Mouse (Mus musculus) liver, embryonic 15.5 days (tissue): ENCODE results near the gene Otulinl. TPM values are rescaled to one million over a fixed set of nuclear protein-coding genes. Genes with fewer than 3 reads are reported as not detected.
A peak's percentile ranks its signal among the peaks of the same experiment; 100 is the strongest.

Source experiments
- ATAC-seq: fragments of 200-750 bp; cut with Nextera tagmentation; 2 replicates; pipeline ENCODE4 v1.8.0; 2017; ENCODE audit warnings: moderate number of reproducible peaks, mild to moderate bottlenecking, moderate library complexity; ENCODE audit not compliant: insufficient read depth
- H3K27ac ChIP-seq: fragments of 300-500 bp; sonication (generic); replicated peaks from 2 replicates; pipeline ENCODE4 v1.5.1; 2015; ENCODE audit warnings: mild to moderate bottlenecking, inconsistent platforms
- H3K27me3 ChIP-seq: fragments of 300-500 bp; sonication (generic); 2 replicates; pipeline ENCODE4 v1.6.1; 2015; ENCODE audit warnings: mild to moderate bottlenecking, inconsistent platforms
- H3K36me3 ChIP-seq: fragments of 300-500 bp; sonication (generic); replicated peaks from 2 replicates; pipeline ENCODE4 v1.6.1; 2015; ENCODE audit warnings: moderate library complexity, mild to moderate bottlenecking, inconsistent platforms
- H3K4me1 ChIP-seq: fragments of 300-500 bp; sonication (generic); replicated peaks from 2 replicates; pipeline ENCODE4 v1.6.1; 2015; ENCODE audit warnings: inconsistent platforms
- H3K4me2 ChIP-seq: fragments of 300-500 bp; sonication (generic); 2 replicates; pipeline ENCODE4 v1.6.1; 2015; ENCODE audit warnings: moderate library complexity, mild to moderate bottlenecking, inconsistent platforms
- H3K4me3 ChIP-seq: fragments of 300-500 bp; sonication (generic); replicated peaks from 2 replicates; pipeline ENCODE4 v1.5.1; 2015; ENCODE audit warnings: mild to moderate bottlenecking, inconsistent platforms
- H3K9ac ChIP-seq: fragments of 300-500 bp; sonication (generic); 2 replicates; pipeline ENCODE4 v1.6.1; 2015; ENCODE audit warnings: moderate library complexity, mild to moderate bottlenecking, inconsistent platforms
- H3K9me3 ChIP-seq: fragments of 300-500 bp; sonication (generic); replicated peaks from 2 replicates; pipeline ENCODE4 v1.6.1; 2016; ENCODE audit warnings: inconsistent platforms
- whole genome bisulfite sequencing: fragments of 180-500 bp; shearing (Covaris S2); methylation state at CpG from one replicate; pipeline ENCODE4 v1.1.7; 2015; ENCODE audit warnings: mixed read lengths; ENCODE audit not compliant: insufficient replicate concordance; 5-methylcytosine and 5-hydroxymethylcytosine counted together
- polyA plus RNA-seq: library from polyadenylated mRNA; unstranded; fragments of >200 nt; fragmentation: Nextera tagmentation; extraction: Ambion mirVana; gene quantifications from 2 replicates; pipeline ENCODE4 v1.2.1, GENCODE M21; 2015

Otulinl gene
- polyA plus RNA-seq, 1 experiment from 2014 or later = 12.0 TPM

DNA sequence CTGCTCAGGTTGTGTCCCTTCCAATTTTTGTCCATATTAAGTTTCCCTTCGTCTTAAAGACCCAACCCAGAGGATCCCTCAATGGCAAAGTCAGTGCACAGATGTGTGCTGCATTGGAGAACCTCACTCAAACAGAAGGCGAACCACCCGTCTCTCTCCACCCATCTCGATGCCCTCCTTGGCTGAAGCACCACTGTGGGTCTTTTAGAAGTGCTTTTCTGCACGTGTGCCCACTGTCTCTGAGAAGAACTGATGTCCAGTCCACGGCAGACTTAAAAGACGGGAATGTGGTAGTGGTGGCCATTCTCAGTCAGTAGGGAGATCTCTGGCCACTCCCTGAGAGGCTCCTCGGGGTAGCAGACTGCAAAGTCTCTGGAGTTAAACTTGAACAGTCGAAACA, 24.8 kb downstream of the Otulinl start:
- Histone ChIP-seq H3K4me1 (no peaks in the 10 kb centered on the region; the same call in 1 of the 2 replicates), H3K27ac (no peak overlapping the region), H3K27me3 (no peaks in the 10 kb centered on the region), H3K9ac (no peak overlapping the region), H3K4me2 (no peak overlapping the region), H3K36me3 (no peaks in the 10 kb centered on the region; the same call in 1 of the 2 replicates), H3K4me3 (no peak overlapping the region), H3K9me3 (no peaks in the 10 kb centered on the region)
- ATAC-seq = no peak
- 66% methylated on average over 9 of the region's 9 CpGs for WGBS

GRCm38 (mm10) chr15:27655015-27655414, 26.4 kb downstream of the Otulinl start:
- Histone ChIP-seq H3K27me3 (no peaks in the 10 kb centered on the region), H3K36me3 (no peaks in the 10 kb centered on the region; the same call in 1 of the 2 replicates), H3K4me2 (no peak overlapping the region), H3K9me3 (no peaks in the 10 kb centered on the region), H3K9ac (no peak overlapping the region), H3K4me3 (no peak overlapping the region), H3K4me1 (no peaks in the 10 kb centered on the region; the same call in 1 of the 2 replicates), H3K27ac (no peak overlapping the region)
- ATAC-seq = no peak
- WGBS = 33% methylated on average over 5 of the region's 5 CpGs

DNA sequence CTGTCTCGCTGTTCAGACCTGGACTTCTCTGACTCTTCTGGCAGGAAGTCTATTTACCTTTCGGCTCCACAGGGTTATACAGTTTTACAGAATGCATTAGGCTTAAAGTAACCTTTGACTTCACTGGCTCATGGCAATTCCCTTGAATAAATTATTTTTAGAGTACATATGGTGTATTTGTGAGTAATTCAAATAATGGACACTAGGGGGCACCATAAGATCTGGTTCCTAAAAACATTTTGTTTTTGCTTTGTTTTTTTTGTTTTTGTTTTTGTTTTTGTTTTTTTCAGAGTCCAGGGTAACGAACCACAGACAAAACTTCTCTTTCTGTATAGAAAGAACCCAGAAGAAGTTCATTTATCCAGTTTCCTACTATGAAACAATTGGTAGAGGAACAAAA, 33.7 kb downstream of the Otulinl start:
- Histone ChIP-seq H3K4me2 (no peak overlapping the region), H3K4me3 (no peak overlapping the region), H3K27ac (no peak overlapping the region), H3K36me3 (no peaks in the 10 kb centered on the region), H3K4me1 (no peaks in the 10 kb centered on the region), H3K9ac (no peak overlapping the region), H3K9me3 (no peaks in the 10 kb centered on the region), H3K27me3 (no peaks in the 10 kb centered on the region)
- ATAC-seq = no peak
- 35% methylated on average over 3 of the region's 3 CpGs for whole genome bisulfite sequencing

DNA sequence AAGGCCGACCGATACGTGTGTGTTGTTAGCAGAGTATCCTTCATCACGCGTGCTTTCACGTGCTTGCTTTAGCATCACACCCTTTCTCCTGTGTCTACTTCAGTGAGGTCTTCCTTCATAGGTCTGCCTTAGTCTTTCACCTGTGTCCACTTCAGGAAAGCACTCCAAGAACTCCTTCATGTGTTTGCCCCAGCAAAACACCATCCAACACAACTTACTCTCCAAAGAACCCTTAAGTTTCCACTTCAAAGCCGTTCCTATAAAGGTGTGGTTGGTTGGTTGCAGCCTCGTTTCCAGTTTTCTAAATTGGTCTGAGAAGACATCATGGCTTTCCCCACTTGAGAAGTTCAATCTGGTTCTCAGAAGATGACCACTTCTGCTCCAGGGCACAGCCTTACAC, 34.7 kb downstream of the Otulinl start:
- Histone ChIP-seq H3K27me3 (no peaks in the 10 kb centered on the region), H3K9me3 (no peaks in the 10 kb centered on the region), H3K4me1 (no peaks in the 10 kb centered on the region), H3K4me3 (no peak overlapping the region), H3K9ac (no peak overlapping the region), H3K4me2 (no peak overlapping the region), H3K27ac (no peak overlapping the region), H3K36me3 (no peaks in the 10 kb centered on the region)
- ATAC-seq = no peak
- WGBS = 89% methylated on average over 8 of the region's 8 CpGs

DNA sequence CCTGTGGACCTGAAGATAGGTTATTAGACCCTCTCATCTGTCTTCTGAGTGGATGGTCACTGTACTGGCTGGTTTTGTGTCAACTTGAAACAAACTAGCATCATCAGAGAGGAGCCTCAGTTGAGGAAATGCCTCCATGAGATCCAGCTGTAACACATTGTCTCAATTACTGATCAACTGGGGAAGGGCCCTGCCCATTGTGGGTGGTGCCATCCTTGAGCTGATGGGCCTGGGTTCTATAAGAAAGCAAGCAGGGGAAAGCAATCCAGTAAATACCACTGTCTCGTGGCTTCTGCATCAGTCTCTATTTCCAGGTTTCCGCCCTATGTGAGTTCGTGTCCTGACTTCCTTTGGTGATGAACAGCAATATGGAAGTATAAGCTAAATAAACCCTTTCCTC, 36.1 kb downstream of the Otulinl start:
- 57% methylated on average over 3 of the region's 3 CpGs for WGBS

GRCm38 (mm10) chr15:27642895-27643294, 38.5 kb downstream of the Otulinl start:
- no peak overlapping the region for H3K27ac ChIP-seq
- H3K4me3 ChIP-seq = no peak overlapping the region
- H3K9ac ChIP-seq = no peak overlapping the region
- H3K27me3 ChIP-seq = no peaks in the 10 kb centered on the region; the same call in 1 of the 2 replicates
- ATAC-seq = no peak
- H3K4me1 ChIP-seq = no peaks in the 10 kb centered on the region
- no peak overlapping the region for H3K4me2 ChIP-seq
- H3K36me3 ChIP-seq = no peaks in the 10 kb centered on the region
- H3K9me3 ChIP-seq = no peaks in the 10 kb centered on the region
- WGBS = 57% methylated on average over 3 of the region's 3 CpGs

More for the DNA sequence above, 36.1 kb downstream of the Otulinl start:
- Histone ChIP-seq H3K36me3 (no peaks in the 10 kb centered on the region), H3K4me2 (no peak overlapping the region), H3K4me1 (no peaks in the 10 kb centered on the region), H3K4me3 (no peak overlapping the region), H3K27me3 (no peaks in the 10 kb centered on the region; the same call in 1 of the 2 replicates), H3K9ac (no peak overlapping the region), H3K27ac (no peak overlapping the region), H3K9me3 (no peaks in the 10 kb centered on the region)
- ATAC-seq = no peak

DNA sequence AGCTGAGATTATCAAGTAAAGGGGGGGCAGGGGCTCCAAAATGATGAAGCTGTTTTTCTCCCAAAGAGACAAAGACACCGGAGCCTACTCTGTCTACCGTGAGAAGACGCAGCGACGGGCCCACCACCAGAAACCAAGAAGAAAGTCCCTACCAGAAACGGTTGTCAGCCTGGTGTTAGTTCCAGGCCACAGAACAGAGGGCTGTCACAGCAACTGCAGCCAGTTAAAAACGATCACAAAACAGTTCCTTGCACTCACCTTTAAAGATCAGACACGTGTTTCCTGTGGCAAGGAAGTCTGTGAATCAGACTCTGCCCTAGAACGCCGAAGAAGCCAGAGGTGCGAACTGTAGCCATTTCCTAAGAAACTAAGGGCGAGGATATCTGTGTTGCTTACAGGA, 40.2 kb downstream of the Otulinl start:
- no peaks in the 10 kb centered on the region for H3K36me3 ChIP-seq
- H3K4me2 ChIP-seq = no peak overlapping the region

DNA sequence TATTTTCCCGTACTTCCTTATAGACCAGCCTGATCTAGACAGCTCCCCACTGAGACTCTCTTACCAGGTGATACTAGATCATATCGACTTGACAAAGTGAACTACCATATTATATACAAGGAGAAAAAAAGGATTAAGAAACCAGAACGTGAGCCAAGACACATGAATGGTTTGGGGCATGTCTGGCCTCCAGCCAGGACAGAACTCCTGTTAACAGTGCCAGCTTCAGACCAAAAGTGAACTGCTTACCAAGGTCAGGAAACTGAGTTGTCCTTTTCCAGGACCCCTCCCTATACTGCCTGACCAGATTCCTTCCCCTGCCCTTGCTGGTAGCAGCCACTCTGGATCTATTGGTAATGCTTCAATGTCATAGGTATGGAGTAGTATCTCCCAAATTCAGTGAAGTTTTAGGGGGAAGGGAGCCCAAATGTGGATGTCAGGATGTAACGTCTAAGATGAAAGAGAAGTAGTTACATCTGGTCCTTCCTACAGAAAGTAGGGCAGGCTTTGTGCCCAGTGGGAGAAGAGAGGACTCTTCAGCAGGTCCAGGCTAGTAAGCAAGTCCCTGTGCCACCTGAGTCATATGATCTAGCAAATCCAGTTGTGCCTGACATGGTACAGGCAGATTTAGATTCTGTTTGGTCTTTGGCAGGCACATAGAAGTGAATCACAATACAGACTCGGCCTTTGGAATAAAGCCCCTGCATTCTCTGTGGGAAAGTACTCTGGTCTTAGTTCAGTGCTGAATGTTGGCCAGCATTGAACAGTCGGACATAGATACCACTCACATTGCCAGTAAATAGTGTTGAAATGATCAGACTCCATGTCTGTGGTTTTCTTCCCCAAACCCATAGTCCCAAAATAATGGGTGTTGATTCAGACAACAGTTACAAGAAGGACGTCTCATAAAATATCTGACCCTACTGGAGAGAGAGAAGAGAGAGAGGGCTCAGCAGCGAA, 47.2 kb downstream of the Otulinl start:
- Histone ChIP-seq H3K9me3 (no peaks in the 10 kb centered on the region), H3K9ac (no peak overlapping the region), H3K27ac (no peak overlapping the region), H3K4me2 (no peak overlapping the region), H3K4me3 (no peak overlapping the region), H3K36me3 (no peaks in the 10 kb centered on the region), H3K4me1 (peaks cover 16% of the 10 kb centered on the region), H3K27me3 (no peaks in the 10 kb centered on the region)
- no peak for ATAC-seq
- WGBS = 56% methylated on average over 8 of the region's 8 CpGs

More for the DNA sequence above, 40.2 kb downstream of the Otulinl start:
- 43% methylated on average over 12 of the region's 12 CpGs for WGBS
- ATAC-seq = no peak
- H3K4me3 ChIP-seq = no peak overlapping the region
- H3K9me3 ChIP-seq = no peaks in the 10 kb centered on the region
- no peaks in the 10 kb centered on the region; the same call in 1 of the 2 replicates for H3K27me3 ChIP-seq
- no peaks in the 10 kb centered on the region for H3K4me1 ChIP-seq
- no peak overlapping the region for H3K27ac ChIP-seq
- H3K9ac ChIP-seq = no peak overlapping the region

DNA sequence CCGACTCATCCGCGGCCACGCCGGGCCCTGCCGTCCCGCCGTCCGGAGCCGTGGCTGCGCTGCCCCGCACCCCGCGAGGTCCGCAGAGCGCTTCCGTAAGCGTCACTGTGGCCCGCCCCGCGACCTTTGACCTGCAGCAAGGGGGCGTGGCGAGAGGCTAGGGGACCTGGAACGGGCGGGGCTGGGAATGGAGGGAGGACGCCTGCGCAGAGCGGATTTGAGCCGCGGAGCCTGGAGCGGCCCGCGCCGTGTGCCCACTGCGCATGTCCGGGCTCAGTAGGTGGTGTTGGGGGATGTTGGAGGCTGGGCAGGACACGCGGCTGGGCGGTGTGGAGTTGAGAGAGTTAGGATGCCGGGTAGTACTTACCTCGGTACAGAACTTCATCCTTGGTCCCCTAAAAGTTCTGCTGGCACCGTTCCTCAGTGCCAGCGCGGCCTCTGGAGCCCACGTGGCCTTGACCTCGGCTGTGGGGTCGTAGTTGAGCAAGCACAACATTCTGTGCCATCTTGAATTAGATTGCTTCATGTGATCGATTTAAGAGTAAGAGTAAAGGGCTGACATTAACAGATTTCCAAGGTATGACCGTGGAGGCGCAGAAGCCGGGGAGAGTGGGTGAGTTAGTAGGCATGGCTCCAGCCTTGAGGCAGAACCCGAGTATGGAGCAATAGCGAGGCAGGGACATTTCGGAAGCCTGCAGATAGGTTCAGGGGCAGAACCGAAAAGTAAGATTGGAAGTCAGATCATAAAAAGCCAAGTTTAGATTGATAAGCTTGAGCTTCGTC, 50.6 kb downstream of the Otulinl start, which contains the start of gene Otulin:
Otulin (minus strand) TSS at position 93 of the 783 bp plus-strand sequence.
- H3K4me3 ChIP-seq = peak within 1 kb of the TSS; percentile 99
- ATAC-seq = peak; percentile 98
- H3K27me3 ChIP-seq = no peaks in the 10 kb centered on the region
- peak within 1 kb of the TSS; percentile 95 for H3K4me2 ChIP-seq
- H3K4me1 ChIP-seq = peaks cover 49% of the 10 kb centered on the region
- H3K9ac ChIP-seq = peak within 1 kb of the TSS; percentile 92
- no peaks in the 10 kb centered on the region for H3K9me3 ChIP-seq
- peak within 1 kb of the TSS; percentile 64 for H3K27ac ChIP-seq
- H3K36me3 ChIP-seq = peaks cover 10% of the 10 kb centered on the region
- WGBS = 6% methylated on average over 52 of the region's 56 CpGs

DNA sequence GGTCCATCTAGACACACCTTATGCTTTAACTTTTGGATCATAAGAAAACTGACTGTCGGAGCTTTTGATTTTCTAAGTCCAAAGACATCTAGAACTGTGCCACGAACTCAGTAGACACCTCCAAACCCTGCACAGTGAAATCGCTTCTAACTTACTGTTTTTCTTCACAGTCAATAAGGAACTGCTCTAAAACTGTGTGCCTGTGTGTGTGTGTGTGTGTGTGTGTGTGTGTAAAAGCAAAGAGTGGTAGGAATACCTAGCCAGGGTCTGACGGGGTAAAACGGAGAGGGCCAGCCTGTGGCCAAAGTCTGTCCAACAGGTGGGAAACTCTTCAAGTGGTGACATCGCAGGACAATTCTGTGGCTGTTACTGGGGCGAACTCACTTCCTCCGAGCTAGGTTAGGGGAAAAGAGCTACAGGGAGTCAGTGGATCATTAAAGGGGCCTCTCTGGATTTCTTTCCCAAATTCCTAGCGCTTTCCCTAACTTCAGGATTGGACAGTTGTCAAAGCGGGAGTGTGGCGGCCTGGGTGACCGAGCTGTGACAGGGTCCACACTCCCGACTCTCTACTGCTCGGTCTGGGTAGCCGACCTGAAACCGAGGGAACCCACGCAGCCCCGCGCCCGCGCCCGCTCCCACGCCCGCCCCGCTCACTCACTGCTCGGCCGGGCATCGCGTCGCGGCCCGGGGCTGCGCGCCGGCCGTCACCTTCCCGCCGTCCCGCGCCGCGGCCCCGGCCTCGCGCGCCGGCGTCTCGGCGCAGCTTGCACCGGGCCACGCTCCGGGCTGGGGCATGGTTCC, 51.4 kb downstream of the Otulinl start:
- 1% methylated on average over 53 of the region's 53 CpGs for WGBS
- peaks cover 57% of the 10 kb centered on the region for H3K4me1 ChIP-seq
- H3K9me3 ChIP-seq = no peaks in the 10 kb centered on the region
- H3K27me3 ChIP-seq = no peaks in the 10 kb centered on the region
- H3K4me3 ChIP-seq = peak overlapping the region; percentile 99
- peaks cover 11% of the 10 kb centered on the region for H3K36me3 ChIP-seq
- H3K27ac ChIP-seq = peak overlapping the region; percentile 64
- ATAC-seq = peak; percentile 69
- peak overlapping the region; percentile 92 for H3K9ac ChIP-seq
- peak overlapping the region; percentile 95 for H3K4me2 ChIP-seq
